Mouse (Mus musculus) fat pad, adult 2 months (tissue): ENCODE results near the gene Tekt3.

Experiments
- DNase-seq: peaks from one replicate; pipeline ENCODE4 v3.0.0-alpha.2; 2011; ENCODE audit warnings: low read depth, low spot score; ENCODE audit errors: extremely low read depth

The Tekt3 gene

DNA sequence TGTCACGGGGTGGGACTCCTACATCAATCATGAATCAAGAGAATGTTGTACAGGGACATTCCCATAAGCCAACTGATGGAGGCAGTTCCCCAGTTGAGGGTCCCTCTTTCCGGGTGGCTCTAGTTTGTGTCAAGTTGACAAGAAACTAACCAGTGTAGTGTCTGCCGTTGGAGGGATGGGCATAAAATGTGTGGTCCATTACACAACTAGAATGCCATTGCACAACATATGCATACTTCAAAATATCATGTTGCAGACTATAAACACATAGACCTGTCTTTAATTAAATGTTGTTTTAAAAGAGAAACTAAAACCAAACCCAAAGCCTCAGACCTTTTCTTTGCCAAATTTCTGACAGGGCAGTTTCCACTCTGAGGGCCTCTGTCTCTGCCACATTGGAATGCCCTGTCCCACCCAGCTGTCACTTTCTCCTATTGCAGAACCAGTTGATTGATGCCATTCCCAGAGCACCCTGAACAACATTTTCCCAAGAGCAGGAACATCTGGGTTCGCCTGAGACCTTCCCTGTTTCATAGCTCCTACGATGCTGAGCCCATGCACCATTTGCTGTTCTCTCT lies 3.0 kb upstream of the Tekt3 start:
- DNase-seq, result no peak

- no peak for DNase-seq
Measured at GRCm38 (mm10) chr11:63059911-63060310, 1.5 kb upstream of the Tekt3 start.

- no peak for DNase-seq
Measured at GRCm38 (mm10) chr11:63066526-63066925, 5.1 kb downstream of the Tekt3 start.

- DNase-seq, result no peak
Measured at GRCm38 (mm10) chr11:63070081-63070480, 8.6 kb downstream of the Tekt3 start.

- DNase-seq, result no peak
Measured at GRCm38 (mm10) chr11:63084536-63084935, 23.1 kb downstream of the Tekt3 start.

DNA sequence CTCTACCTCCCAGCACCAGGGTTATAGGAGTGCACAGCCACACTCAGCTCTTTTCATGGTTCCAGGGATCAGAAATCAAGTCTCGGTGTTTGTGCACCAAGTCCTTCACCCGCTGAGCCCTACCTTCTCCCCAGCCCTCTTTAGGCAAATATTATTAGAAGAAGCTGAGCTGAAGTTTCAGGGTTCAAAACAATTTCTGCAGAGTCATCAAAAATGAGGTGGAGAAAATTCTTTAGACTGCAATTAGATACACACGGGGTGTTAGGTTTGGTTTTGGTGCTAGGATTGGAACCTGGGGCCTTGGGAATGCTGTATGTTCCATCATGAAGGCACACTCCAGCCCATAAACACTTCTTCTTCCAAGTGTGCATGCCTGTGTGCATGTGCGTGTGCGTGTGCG lies 27.2 kb downstream of the Tekt3 start:
- no peak for DNase-seq

DNA sequence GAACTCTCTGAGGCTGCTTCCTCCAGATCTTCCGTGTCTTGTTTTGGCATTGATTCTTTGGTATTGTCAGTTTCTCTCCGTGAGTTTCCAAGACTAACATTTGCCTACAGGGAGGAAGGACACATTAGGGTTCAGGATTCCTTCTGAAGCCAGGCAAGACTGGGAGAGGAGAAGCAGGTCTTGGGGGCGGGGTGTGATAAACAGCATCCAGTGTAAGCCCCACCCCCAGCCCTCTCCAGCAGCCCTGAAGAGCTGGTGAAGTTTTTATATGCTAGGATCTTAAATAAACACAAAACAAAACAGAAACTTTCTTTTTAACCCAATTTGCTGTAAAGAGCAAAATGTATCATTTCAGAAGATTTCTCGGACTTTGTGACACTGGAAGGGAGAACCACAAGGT lies 28.8 kb downstream of the Tekt3 start:
- DNase-seq, result no peak

DNA sequence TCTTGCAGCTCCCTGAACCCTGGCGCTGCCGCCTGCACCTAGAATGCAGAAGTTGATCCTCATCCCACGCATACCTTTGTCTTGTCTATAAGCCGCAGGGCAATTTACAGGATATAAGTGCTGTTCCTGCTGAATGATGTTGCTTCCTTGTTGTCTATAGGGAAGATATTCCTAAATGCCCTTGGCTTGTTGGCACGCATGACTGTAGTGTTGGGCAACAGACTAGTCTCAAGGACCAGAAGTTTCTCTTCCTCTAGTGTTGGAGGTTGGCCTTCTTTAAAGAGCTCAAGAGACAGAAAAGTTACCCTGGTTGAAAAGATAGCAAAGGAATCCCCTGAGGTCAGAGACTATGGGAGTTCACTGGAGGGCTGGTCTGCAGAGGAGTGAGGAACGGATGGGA lies 29.5 kb downstream of the Tekt3 start:
- DNase-seq, result peak; percentile 30

GRCm38 (mm10) chr11:63092271-63092670 lies 30.8 kb downstream of the Tekt3 start:
- no peak for DNase-seq

DNA sequence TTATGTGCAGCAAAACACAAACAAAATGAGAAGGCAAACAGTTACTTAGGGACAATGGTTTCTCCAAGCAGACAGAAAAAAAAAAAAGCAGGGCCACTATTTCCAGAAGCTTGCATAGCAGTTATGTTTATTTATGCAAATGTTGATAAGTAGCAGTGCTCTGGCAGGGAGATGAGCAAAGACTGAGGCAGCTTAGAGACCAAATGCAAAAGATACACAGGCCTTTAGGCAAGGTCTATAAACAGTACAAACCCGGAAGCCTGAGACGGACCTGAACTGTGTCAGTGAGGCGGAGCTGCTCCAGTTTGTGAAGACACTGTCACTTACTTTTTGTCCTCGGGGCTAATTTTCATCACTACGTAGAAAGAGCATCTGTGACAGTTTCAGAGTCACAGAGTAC lies 32.1 kb downstream of the Tekt3 start:
- no peak for DNase-seq

- no peak for DNase-seq
Measured at GRCm38 (mm10) chr11:63094496-63094895, 33.0 kb downstream of the Tekt3 start.

GRCm38 (mm10) chr11:63098016-63098415 lies 36.6 kb downstream of the Tekt3 start:
- no peak for DNase-seq

- no peak for DNase-seq
Measured at GRCm38 (mm10) chr11:63099390-63099789, 37.9 kb downstream of the Tekt3 start.

GRCm38 (mm10) chr11:63103256-63103655 lies 41.8 kb downstream of the Tekt3 start:
- no peak for DNase-seq

DNA sequence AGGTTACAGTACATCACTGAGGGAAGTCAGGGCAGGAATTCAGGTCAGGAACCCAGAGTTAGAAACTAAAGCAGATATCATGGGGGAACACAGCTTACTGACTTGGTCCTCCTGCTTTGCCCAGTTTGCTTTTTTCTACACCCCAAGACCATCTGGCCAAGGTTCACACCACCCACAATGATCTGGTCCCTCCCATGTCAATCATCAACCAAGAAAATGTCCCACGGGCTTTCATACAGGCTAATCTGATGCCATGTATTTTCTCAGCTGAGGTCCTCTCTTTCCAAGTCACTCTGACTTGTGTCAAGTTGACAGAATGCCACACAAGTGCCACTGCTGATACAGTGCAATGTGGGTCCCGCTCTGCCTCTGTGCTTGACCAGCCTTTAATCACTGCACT lies 42.6 kb downstream of the Tekt3 start:
- DNase-seq, result no peak

DNA sequence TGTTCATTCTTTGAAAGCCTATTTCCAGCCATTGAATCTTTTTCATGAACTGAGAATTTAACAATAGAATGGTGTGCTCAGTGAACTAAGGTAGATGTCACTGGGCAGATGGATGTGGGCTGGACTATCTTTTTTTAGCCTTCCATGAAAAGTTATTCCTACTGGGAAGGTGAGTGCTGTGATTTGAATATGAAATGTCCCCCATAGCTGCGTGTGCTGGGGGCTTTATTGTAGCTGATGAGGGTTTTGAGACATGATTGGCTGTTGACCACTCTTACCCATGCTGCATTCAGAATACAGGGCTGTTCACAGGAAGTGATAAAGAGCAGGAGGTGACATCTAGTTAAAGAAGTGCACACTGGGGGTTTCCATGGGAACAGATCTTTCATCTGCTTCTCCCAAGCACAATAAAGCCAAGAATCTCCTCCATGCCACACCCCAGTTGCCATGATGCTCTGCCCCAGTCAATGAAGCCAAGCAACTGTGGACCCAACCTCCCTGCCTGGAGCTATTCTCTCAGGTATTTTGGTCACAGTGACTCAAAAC lies 47.8 kb downstream of the Tekt3 start:
- no peak for DNase-seq

- DNase-seq, result no peak
Measured at GRCm38 (mm10) chr11:63110329-63110728, 48.9 kb downstream of the Tekt3 start.

GRCm38 (mm10) chr11:63114807-63115641 lies 53.6 kb downstream of the Tekt3 start:
- DNase-seq, result no peak

- DNase-seq, result no peak
Measured at GRCm38 (mm10) chr11:63116652-63117051, 55.2 kb downstream of the Tekt3 start.

GRCm38 (mm10) chr11:63117266-63117665 lies 55.8 kb downstream of the Tekt3 start:
- no peak for DNase-seq

GRCm38 (mm10) chr11:63119791-63120190 lies 58.3 kb downstream of the Tekt3 start:
- no peak for DNase-seq

DNA sequence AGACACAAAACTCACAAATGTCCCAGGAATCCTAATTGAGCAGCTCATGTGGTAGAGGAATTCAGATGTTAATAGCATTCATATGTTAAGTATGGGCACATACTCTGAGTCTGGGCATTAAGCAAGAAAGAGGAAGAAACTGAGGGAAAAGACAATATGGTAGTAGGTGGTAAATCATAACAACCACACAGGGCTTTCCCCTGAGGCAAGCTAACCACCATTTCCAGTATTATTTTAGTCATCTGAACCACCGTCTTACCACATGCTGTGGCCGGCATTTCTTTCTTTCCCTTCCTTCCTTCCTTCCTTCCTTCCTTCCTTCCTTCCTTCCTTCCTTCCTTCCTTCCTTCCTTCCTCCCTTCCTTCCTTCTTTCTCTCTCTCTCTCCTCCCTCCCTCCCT lies 60.8 kb downstream of the Tekt3 start:
- DNase-seq, result no peak
